Mouse (Mus musculus): ENCODE results near the gene Vmn1r7. TPM values are rescaled to one million over a fixed set of nuclear protein-coding genes. Genes with fewer than 3 reads are reported as not detected.
"Not testable (repeated sequence)": the region's sequence is repeated elsewhere in the genome, so short reads cannot be mapped to it uniquely, and the experiment has no call there.

The Vmn1r7 gene
- not detected for total RNA-seq (2022)

GRCm38 (mm10) chr6:57025224-57025623 is at the start of gene Vmn1r7:
Gene Vmn1r7, minus strand, starts transcription at chr6:57025324.
- not testable (repeated sequence) for DNase-seq (ENCODE audit: low spot score in 2 of 2)

- no peak for DNase-seq (ENCODE audit: low spot score in 2 of 2)
These were observed 41.4 kb upstream of the Vmn1r7 start, which contains the start of gene Vmn1r9 for GRCm38 (mm10) chr6:57066487-57066886. Gene Vmn1r9, plus strand, starts transcription at chr6:57066787.

GRCm38 (mm10) chr6:57063730-57064129 is 38.6 kb upstream of the Vmn1r7 start:
- no peak for DNase-seq (ENCODE audit: low spot score in 2 of 2)

GRCm38 (mm10) chr6:57034674-57035073 is 9.6 kb upstream of the Vmn1r7 start:
- DNase-seq (ENCODE audit: low spot score in 2 of 2): no peak

GRCm38 (mm10) chr6:57031984-57032383 is 6.9 kb upstream of the Vmn1r7 start, which contains the start of gene Vmn1r8:
Gene Vmn1r8, plus strand, starts transcription at chr6:57032284.
- no peak for DNase-seq (ENCODE audit: low spot score in 2 of 2)

- DNase-seq (ENCODE audit: low spot score in 2 of 2): no peak
These were observed 28.2 kb downstream of the Vmn1r7 start, which contains the start of gene Vmn1r6 for GRCm38 (mm10) chr6:56996943-56997342. Gene Vmn1r6, plus strand, starts transcription at chr6:56997243.

Other genes starting within 250 kb of the Vmn1r7 start
- 10 to 100 TPM; 56.2 to 67.0 (median 59.8) TPM for gene Kbtbd2, start 227.5 kb downstream of the Vmn1r7 start, total RNA-seq (2022)
- 10 to 100 TPM; 29.7 to 36.3 (median 33.7) TPM for gene Fkbp9, start 193.3 kb downstream of the Vmn1r7 start, total RNA-seq (2022)
- 10 to 100 TPM; 51.4 to 61.2 (median 57.9) TPM for gene Nt5c3, start 101.4 kb downstream of the Vmn1r7 start, total RNA-seq (2022)
- gene Vmn1r4, start 101.3 kb downstream of the Vmn1r7 start, total RNA-seq (2022): under 1 TPM; 0.17 to 0.91 (median 0.44) TPM
- not detected for gene Vmn1r5, start 55.1 kb downstream of the Vmn1r7 start, total RNA-seq (2022)
- gene Vmn1r6, start 28.1 kb downstream of the Vmn1r7 start, total RNA-seq (2022): not detected
- gene Vmn1r8, start 7.0 kb upstream of the Vmn1r7 start, total RNA-seq (2022): not detected
- gene Vmn1r9, start 41.5 kb upstream of the Vmn1r7 start, total RNA-seq (2022): not detected
- gene Vmn1r10, start 84.1 kb upstream of the Vmn1r7 start, total RNA-seq (2022): not detected
- gene Vmn1r11, start 108.1 kb upstream of the Vmn1r7 start, total RNA-seq (2022): not detected
- gene Vmn1r12, start 131.6 kb upstream of the Vmn1r7 start, total RNA-seq (2022): not detected
- gene Vmn1r13, start 178.0 kb upstream of the Vmn1r7 start, total RNA-seq (2022): not detected
- gene Vmn1r14, start 206.4 kb upstream of the Vmn1r7 start, total RNA-seq (2022): not detected
- not detected for gene Vmn1r15, start 232.6 kb upstream of the Vmn1r7 start, total RNA-seq (2022)